Mouse (Mus musculus) liver, postnatal 0 days (tissue): ENCODE results near the gene Col19a1.

Source experiments
- CTCF ChIP-seq: sonication (generic); IDR thresholded peaks from 2 replicates; pipeline ENCODE4 v1.5.1; 2016; ENCODE audit warnings: antibody characterized with exemption, low read depth
- EP300 ChIP-seq: IDR thresholded peaks from 2 replicates; pipeline ENCODE4 v1.6.1; 2016; ENCODE audit warnings: antibody characterized with exemption, low read depth, mild to moderate bottlenecking

DNA sequence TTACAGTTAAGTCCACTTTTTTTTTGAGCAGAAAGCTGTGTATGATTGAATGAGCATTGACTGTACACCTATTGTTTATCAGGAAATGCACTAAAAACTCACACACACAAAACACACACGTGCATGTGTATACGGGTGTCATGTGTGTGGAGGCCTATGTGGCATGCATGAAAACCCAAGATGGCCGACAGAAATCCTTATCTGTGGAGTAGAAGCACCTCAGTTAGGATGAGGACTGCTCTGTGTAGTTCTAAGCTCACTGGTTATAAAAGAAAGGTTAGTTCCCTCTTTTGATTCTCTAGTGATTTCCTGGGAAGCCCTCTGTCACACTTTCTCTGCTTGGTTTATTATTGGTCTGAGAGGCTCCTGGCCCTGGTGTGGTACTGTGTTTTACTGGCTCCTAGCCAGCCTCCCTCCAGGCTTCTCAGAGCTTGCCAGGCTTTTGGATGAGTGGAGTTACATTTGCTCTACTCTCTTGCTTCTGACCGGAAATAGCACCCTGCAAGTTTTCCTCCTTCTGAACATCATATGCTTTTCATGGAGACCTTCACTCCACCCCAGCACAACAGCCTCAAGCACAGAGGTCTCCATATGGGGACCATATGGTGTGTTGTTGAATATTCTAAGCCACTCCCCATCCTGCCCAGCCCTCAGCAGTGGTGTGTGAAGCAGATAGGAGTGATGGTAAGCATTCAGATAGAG lies 361.3 kb downstream of the Col19a1 start:
- TF ChIP-seq CTCF (no peak), EP300 (no peak)
